Mouse (Mus musculus) bone marrow macrophage, adult 2 months (primary cell): ENCODE measurements around the gene Foxred2.

Experiments
- CTCF ChIP-seq: IDR thresholded peaks from 2 replicates; pipeline ENCODE4 v1.5.1; 2012; ENCODE audit warnings: low read depth, mild to moderate bottlenecking, low read length, moderate library complexity
- POLR2A ChIP-seq: IDR thresholded peaks from 2 replicates; pipeline ENCODE4 v1.6.1; 2012; ENCODE audit warnings: mild to moderate bottlenecking, low read depth, low read length, borderline replicate concordance

DNA sequence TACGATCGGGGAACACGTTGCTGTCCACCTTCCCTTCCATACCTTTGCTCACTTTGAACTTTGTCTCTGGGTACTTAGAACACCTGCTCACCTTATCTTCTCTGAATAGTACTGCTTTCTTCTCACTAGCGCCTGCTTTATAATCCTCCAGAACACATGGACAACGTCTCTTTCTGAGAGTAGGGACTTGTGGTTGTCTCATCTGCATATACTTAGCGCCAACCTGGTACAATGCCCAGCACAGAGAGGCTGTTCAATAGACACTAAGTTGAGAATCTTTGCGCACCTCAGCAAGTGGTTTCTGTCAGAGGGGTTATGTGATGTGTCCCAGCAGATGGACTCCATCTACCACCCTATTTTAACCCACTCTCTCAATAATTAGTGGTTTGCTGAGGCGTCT, 26.7 kb downstream of the Foxred2 start:
- TF ChIP-seq CTCF = no peak
- no peak for TF ChIP-seq POLR2A
